8 mouse cellular contexts compared by ENCODE assay signal in genomic region chr1:126737554-126738290, GRCm38 (mm10).
DNase-seq lines count a peak whose midpoint lies in the region; ATAC-seq and TF ChIP-seq lines count a peak whose summit lies in the region.

No protein-coding gene starts in this region.

- ATAC-seq in megakaryocyte, adult 5-6 weeks (ENCODE audit: poor library complexity, severe bottlenecking): no peak
- ATAC-seq in midbrain, embryonic 12.5 days (ENCODE audit: low FRiP score, low read depth): peak; percentile 83

- TF ChIP-seq CTCF in kidney, adult 2 months (conservative IDR thresholded peaks at IDR 0.05; ENCODE audit: insufficient read depth, insufficient read length, low read depth, low read length): no peak

- no peaks in the 10 kb centered on the region for H3K36me3 ChIP-seq in megakaryocyte, embryonic 14.5 days (replicated peaks; ENCODE audit: low read length)
- H3K36me3 ChIP-seq in heart, embryonic 10.5 days: no peaks in the 10 kb centered on the region
- no peaks in the 10 kb centered on the region for H3K36me3 ChIP-seq in kidney, adult 2 months (ENCODE audit: control insufficient read depth, insufficient read depth, low read length)
- no peaks in the 10 kb centered on the region for H3K36me3 ChIP-seq in limb, embryonic 10.5 days
- no peaks in the 10 kb centered on the region for H3K36me3 ChIP-seq in midbrain, embryonic 12.5 days

- peak overlapping the region; percentile 59 for H3K9ac ChIP-seq in midbrain, embryonic 12.5 days (replicated peaks)

- no peaks in the 10 kb centered on the region for H3K9me3 ChIP-seq in megakaryocyte, embryonic 14.5 days
- H3K9me3 ChIP-seq in heart, embryonic 10.5 days: no peaks in the 10 kb centered on the region
- H3K9me3 ChIP-seq in limb, embryonic 10.5 days (replicated peaks): no peaks in the 10 kb centered on the region
- H3K9me3 ChIP-seq in midbrain, embryonic 12.5 days: no peaks in the 10 kb centered on the region

- H3K4me2 ChIP-seq in midbrain, embryonic 12.5 days (replicated peaks): peak overlapping the region; percentile 65

- 0 out of 2 replicates have a peak, but pooled peaks cover 3% of the 10 kb centered on the region for H3K4me1 ChIP-seq in megakaryocyte, embryonic 14.5 days
- peaks cover 14% of the 10 kb centered on the region for H3K4me1 ChIP-seq in heart, embryonic 10.5 days
- no peaks in the 10 kb centered on the region for H3K4me1 ChIP-seq in kidney, adult 2 months (ENCODE audit: control insufficient read depth, insufficient read depth, low read length)
- peaks cover 14% of the 10 kb centered on the region for H3K4me1 ChIP-seq in limb, embryonic 10.5 days
- peaks cover 37% of the 10 kb centered on the region for H3K4me1 ChIP-seq in midbrain, embryonic 12.5 days

- H3K4me3 ChIP-seq in megakaryocyte, embryonic 14.5 days (replicated peaks): peak overlapping the region; percentile 80
- peak overlapping the region; percentile 60 for H3K4me3 ChIP-seq in heart, embryonic 10.5 days
- peak overlapping the region; percentile 50 for H3K4me3 ChIP-seq in kidney, adult 2 months (ENCODE audit: insufficient read depth, low read depth, low read length)
- peak overlapping the region; percentile 48 for H3K4me3 ChIP-seq in limb, embryonic 10.5 days
- H3K4me3 ChIP-seq in midbrain, embryonic 12.5 days: peak overlapping the region; percentile 47

- peak overlapping the region; percentile 72 for H3K27ac ChIP-seq in heart, embryonic 10.5 days
- no peak overlapping the region for H3K27ac ChIP-seq in kidney, adult 2 months (ENCODE audit: insufficient read depth, low read depth, low read length)
- no peak overlapping the region for H3K27ac ChIP-seq in limb, embryonic 10.5 days
- H3K27ac ChIP-seq in midbrain, embryonic 12.5 days (replicated peaks): peak overlapping the region; percentile 58

- DNase-seq in fibroblast of lung, adult 2 months (ENCODE audit: low read depth): peak; percentile 64
- DNase-seq in heart, embryonic 10.5 days (ENCODE audit: low spot score): no peak
- peak; percentile 74 for DNase-seq in kidney, adult 2 months
- peak; percentile 51 for DNase-seq in limb, embryonic 10.5 days (ENCODE audit: low spot score)
- peak; percentile 42 for DNase-seq in testis, postnatal 10 days (ENCODE audit: low spot score)

- WGBS in heart, embryonic 10.5 days: 8% methylated on average over 18 of the region's 18 CpGs
- 9% methylated on average over 18 of the region's 18 CpGs for WGBS in kidney, adult 2 months
- WGBS in limb, embryonic 10.5 days: 4% methylated on average over 18 of the region's 18 CpGs
- WGBS in midbrain, embryonic 12.5 days: 2% methylated on average over 18 of the region's 18 CpGs

- no peak for TF ChIP-seq POLR2A in kidney, adult 2 months (IDR thresholded peaks at IDR 0.05; ENCODE audit: low read depth, low read length)

- H3K27me3 ChIP-seq in megakaryocyte, embryonic 14.5 days (replicated peaks): peaks cover 23% of the 10 kb centered on the region
- H3K27me3 ChIP-seq in heart, embryonic 10.5 days (ENCODE audit: insufficient read depth, poor library complexity, severe bottlenecking): no peaks in the 10 kb centered on the region
- H3K27me3 ChIP-seq in kidney, adult 2 months (replicated peaks; ENCODE audit: control insufficient read depth, insufficient read depth, low read length): no peaks in the 10 kb centered on the region
- peaks cover 44% of the 10 kb centered on the region for H3K27me3 ChIP-seq in limb, embryonic 10.5 days (ENCODE audit: low read depth, poor library complexity, severe bottlenecking)
- H3K27me3 ChIP-seq in midbrain, embryonic 12.5 days: peaks cover 11% of the 10 kb centered on the region; the same call in 1 of the 2 replicates

Comparison
In these comparisons a context has a peak if more than half of its experiments do, and no peak if none do; other contexts are left out.
1. H3K27ac ChIP-seq: peak in heart, embryonic 10.5 days (single experiment) and midbrain, embryonic 12.5 days (single experiment); none in kidney, adult 2 months (single experiment) and limb, embryonic 10.5 days (single experiment).
2. Peak in every context shown above with its lines, with median percentiles within 50 percentile points of each other: H3K4me3 ChIP-seq.